Mouse (Mus musculus): ENCODE measurements at regions not wholly inside any gene's neighbourhood (a gene's known extent, or its start where the extent isn't known, plus 50 kb on each side); places are given as distances from the start of the nearest gene placed in this dataset.
"Not testable (repeated sequence)": the region's sequence is repeated elsewhere in the genome, so short reads cannot be mapped to it uniquely, and the experiment has no call there.

- no peak for DNase-seq
Measured at GRCm38 (mm10) chr3:5806947-5807575, 56.5 kb downstream of the Gm8797 start.

GRCm38 (mm10) chr3:5811071-5811590 lies 60.5 kb downstream of the Gm8797 start:
- DNase-seq, result peak; percentile 12 to 22

- DNase-seq, result not testable (repeated sequence)
Measured at GRCm38 (mm10) chr3:5820243-5820642, 69.6 kb downstream of the Gm8797 start.

GRCm38 (mm10) chr3:5860237-5860636 lies 109.6 kb downstream of the Gm8797 start:
- DNase-seq, result peak; percentile 94 to 98

DNA sequence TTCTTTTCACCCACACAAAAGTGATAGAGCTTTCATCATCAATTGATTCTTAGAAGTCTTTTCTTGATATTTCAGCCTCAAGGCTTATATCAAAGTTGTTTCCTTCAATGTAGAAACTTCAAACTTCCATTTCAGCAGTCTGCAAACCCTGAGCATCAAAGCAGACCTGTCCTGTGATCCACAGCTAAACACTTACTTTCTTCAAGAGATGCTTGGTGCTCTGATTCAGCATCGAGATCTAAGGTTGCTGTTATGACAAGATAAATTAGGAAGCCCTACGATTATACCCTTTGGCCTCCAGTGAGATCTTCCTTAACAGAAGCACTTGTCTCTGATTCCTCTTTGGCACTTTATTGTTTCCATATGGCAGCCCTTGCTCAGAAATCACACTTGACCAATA lies 119.8 kb downstream of the Gm8797 start:
- DNase-seq, result no peak

DNA sequence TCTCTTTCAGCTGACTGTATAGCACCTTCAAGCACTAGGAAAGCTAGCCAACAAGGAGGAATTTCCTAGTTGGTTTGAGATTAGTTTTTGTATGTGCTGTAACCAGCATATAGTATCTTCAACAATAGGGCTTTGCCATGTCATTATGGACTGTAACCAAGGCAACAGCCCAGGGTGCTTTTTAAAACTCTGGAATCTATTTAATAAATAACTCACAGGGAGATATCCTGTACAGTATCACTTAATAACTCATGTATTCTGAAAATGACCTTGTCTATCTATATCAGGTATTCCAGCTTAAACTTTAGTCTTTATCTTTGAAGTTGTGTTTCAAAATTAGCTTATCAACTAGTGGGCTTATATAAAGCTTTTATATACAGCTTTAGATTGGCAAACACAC lies 128.5 kb downstream of the Gm8797 start:
- no peak for DNase-seq

GRCm38 (mm10) chr3:5917536-5917935 lies 166.9 kb downstream of the Gm8797 start:
- no peak for DNase-seq

GRCm38 (mm10) chr3:5950243-5950642 lies 199.6 kb downstream of the Gm8797 start:
- DNase-seq, result not testable (repeated sequence)

GRCm38 (mm10) chr3:5989011-5989645 lies 238.5 kb downstream of the Gm8797 start:
- DNase-seq, result not testable (repeated sequence)

DNA sequence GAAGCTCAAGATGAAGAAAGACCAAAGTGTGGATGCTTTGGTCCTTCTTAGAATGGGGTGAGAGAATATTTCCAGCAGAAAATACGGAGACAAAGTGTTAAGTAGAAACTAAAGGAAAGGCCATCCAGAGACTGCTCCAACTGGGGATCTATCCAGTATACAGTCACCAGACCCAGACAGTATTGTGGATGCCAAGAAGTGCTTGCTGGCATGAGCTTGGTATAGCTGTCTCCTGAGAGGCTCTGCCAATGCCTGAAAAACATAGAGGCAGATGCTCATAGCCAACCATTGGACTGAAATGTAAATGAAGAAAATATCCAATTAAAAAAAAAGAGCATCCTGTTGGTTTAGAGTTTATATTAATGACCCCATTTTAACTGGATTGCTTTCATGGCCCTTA lies 253.8 kb downstream of the Gm8797 start:
- peak; percentile 51 to 63 for DNase-seq

DNA sequence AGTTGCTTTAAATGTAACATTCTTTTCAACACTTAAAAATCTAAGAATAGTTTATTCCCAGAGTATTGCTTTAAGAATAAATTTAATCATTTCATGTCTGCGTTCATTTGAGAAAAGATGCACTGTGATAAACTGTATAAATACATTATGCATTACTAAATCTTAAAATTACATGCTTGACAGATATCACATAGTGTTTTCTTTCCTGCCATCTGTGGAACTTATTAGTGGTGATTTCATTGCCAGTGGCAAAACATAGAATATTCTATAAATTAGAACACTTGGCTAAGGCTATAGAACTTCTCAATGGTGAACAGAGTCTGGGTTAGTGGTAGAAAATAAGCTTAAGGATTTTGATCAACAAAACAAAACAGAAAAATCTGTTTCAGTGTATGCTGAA lies 268.1 kb downstream of the Gm8797 start:
- no peak for DNase-seq

DNA sequence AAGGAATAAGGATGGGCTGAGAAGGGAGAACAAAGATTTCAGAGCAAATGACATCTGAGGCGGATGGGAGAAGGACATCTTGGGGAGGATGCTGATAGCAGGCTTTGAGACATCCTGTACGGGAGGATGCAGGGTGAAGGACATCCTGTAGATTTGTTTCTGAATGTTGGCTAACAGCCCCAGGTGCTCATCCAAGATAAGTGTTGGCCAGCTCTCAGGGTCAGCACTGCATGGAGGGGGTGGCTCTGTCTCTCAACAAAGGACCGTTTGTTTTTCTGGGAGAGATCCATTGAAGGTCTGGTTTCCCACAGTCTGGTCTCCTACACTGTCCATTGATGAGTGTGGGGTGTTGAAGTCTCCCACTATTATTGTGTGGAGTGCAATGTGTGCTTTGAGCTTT lies 290.7 kb downstream of the Gm8797 start:
- not testable (repeated sequence) for DNase-seq

DNA sequence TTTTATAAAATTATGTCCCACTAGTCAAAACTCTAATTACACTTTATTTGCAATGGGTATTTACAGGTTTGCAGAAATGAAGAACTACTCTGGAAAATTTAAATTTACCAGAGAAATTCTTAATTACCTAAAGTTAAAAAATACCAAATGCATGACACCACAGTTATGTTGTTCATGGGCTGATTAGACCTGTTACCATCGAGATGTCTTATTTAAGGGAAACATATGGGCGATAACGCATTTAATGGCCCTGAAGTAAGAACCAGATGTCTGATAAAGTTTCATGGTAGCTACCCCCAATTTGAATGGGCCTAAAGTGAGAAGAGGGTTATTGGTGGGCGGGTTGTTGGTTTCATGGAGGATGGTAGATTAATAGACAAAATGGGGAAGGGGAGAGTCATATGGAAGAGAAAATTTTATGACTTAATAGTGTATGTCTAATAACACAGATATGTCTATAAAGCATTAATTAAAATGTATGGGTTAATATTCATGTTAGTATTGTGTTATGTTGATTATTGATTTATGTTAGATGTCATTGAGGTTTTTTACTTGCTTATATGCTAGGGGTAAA lies 299.0 kb downstream of the Gm8797 start:
- DNase-seq, result no peak

DNA sequence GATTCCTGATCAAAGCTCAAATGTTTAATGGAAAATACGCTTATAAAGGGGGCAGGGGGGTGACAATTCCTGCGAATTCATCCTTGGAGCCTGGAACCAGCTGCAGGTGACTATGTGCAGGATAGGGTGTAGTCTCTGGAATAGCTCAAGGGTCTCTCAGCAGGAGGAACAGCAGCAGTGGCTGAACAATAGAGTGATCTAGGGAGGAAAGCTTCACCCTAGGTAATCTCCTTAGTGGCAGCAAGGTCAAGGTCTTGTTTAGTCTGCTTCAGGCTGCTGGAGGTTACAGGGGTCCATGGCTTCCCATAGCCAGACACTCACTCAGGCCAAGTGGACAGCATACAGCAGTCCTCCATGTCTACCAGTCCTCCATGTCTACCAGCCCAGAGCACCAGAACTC lies 301.3 kb downstream of the Gm8797 start:
- no peak for DNase-seq

DNA sequence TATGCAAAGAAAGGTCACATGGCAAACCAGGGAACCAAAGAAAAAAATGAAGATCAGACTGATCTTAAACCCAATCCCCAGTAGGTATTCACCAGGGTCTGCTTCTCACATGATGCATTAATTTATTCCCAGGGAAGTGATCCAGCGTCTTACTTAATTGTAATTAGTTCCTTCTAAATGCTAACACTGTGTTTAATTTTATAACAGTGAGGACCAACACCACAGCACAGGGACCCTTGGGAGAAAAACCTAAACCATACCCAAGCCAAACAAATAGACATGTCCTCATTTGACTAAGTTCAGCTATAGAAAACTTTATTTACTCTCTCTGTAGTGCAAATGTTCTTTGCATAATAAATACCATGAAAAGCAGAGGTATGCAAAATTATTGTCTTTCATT lies 333.2 kb downstream of the Gm8797 start:
- DNase-seq, result no peak

- DNase-seq, result no peak
Measured at GRCm38 (mm10) chr3:6087267-6087666, 336.7 kb downstream of the Gm8797 start.

DNA sequence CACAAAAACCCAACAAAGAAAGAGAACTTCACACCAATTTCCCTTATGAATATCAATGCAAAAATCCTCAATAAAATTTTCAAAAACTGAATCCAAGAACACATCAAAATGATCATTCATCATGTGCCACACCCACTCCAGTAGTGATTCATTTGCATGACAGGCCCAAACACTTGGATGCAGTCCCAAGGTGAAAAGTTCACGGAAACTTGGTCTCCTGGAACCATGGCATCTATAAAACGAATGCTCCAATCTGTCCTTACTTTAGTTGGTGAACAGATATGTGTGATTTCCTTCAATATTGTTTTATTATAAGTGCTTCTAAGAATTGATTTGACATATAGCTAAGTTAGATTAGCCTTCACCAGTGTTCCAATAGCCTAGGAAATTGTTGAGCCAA lies 343.3 kb downstream of the Gm8797 start:
- no peak for DNase-seq

GRCm38 (mm10) chr3:6094410-6094809 lies 343.8 kb downstream of the Gm8797 start:
- not testable (repeated sequence) for DNase-seq

- DNase-seq, result peak in 1 of 2 experiments; percentile 1
Measured at GRCm38 (mm10) chr3:6100863-6101262, 350.3 kb downstream of the Gm8797 start.

- no peak for DNase-seq
Measured at GRCm38 (mm10) chr3:6102866-6103265, 352.3 kb downstream of the Gm8797 start.

DNA sequence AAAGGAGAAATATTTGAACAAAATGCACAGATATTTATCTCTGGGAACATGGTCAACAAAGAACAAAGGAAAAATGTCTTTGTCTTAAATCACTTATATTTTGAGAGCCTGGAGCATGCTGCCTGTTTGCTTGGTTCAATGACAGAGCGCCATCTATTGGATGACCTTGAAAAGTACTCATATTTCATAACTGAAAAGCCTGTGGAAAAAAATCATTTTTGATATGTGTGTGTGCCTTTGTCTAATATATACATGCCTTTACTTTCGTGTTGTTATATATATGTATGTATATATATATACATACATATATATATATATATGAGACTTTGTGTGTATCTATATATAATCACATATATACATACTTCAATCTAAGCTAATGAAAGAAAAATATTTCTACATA lies 356.1 kb downstream of the Gm8797 start:
- peak; percentile 54 to 79 for DNase-seq

GRCm38 (mm10) chr3:6107377-6108155 lies 357.0 kb downstream of the Gm8797 start:
- no peak for DNase-seq

DNA sequence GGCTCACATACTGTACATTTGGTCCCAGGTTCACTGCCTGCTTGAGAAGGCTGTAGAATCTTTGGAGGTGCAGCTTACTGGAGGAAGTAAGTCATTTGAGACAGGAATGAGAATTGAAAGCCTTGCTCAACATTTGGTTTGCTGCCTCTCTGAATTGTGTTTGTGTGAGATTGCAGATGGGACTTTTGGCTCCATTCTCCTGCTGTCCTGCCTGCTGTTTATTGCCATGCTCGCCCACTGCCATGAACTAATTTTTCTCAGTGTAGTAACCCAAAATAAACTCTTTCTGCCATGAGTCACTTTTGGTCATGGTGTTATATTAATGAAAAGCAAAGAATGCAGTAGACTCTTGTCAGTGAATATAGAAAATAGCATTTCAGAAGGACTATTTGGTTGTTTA lies 368.1 kb downstream of the Gm8797 start:
- peak; percentile 14 to 15 for DNase-seq
